Mouse (Mus musculus) ES-Bruce4 (cell line): Measurements from ENCODE around the gene Herc3.

Experiments used
- CTCF ChIP-seq: IDR thresholded peaks from one replicate; pipeline ENCODE4 v1.8.1; 2011; ENCODE audit warnings: low read depth, low read length
- EP300 ChIP-seq: IDR thresholded peaks from 2 replicates; pipeline ENCODE4 v1.6.1; 2011; ENCODE audit warnings: low read depth, low read length; ENCODE audit not compliant: insufficient read depth
- POLR2A ChIP-seq: IDR thresholded peaks from one replicate; pipeline ENCODE4 v1.8.1; 2011; ENCODE audit warnings: low read length; ENCODE audit not compliant: insufficient read depth

GRCm38 (mm10) chr6:58950410-58950809, 119.1 kb downstream of the Herc3 start:
- TF ChIP-seq POLR2A (no peak), CTCF (no peak), EP300 (no peak)
